Mouse (Mus musculus): ENCODE results near the gene Clgn. TPM values are rescaled to one million over a fixed set of nuclear protein-coding genes. Genes with fewer than 3 reads are reported as not detected.
A peak's percentile ranks its signal among the peaks of the same experiment; 100 is the strongest.

Clgn gene
- 1 to 10 TPM; 7.9 to 9.3 TPM for total RNA-seq (2021)
- long read RNA-seq, experiment 1, partial matches to known transcripts = 2 of 10 reads
- long read RNA-seq, experiment 1, other reads (novel, unspliced or antisense) = 3 of 10 reads
- long read RNA-seq, experiment 2, partial matches to known transcripts = 2 of 11 reads
- long read RNA-seq, experiment 2, other reads (novel, unspliced or antisense) = 6 of 11 reads

- peak; percentile 45 to 74 for DNase-seq (ENCODE audit: low spot score in 2 of 2)
- intact Hi-C loops (cut with DNase I) = no loop called here
These were observed at the start of gene Clgn for GRCm38 (mm10) chr8:83389316-83390005. TSS of gene Clgn (plus strand) at chr8:83389867.

- intact Hi-C loops (cut with DNase I) = loop anchor here (2.0 kb wide), 1 partner anchor 241 kb away; no protein-coding TSS in a partner anchor
- DNase-seq (ENCODE audit: low spot score in 2 of 2) = no peak
These were observed 47.6 kb upstream of the Clgn start for GRCm38 (mm10) chr8:83342076-83342475.

- intact Hi-C loops (cut with DNase I) = loop anchor here (2.0 kb wide), 1 partner anchor 242 kb away; no protein-coding TSS in a partner anchor
- DNase-seq (ENCODE audit: low spot score in 2 of 2) = peak; percentile 30 to 34
These were observed 47.0 kb upstream of the Clgn start for GRCm38 (mm10) chr8:83342693-83343092.

GRCm38 (mm10) chr8:83348263-83348662, 41.4 kb upstream of the Clgn start, which contains the start of gene Mgat4d:
TSS of gene Mgat4d (plus strand) at chr8:83348471.
- intact Hi-C loops (cut with DNase I) = no loop called here
- DNase-seq (ENCODE audit: low spot score in 2 of 2) = no peak

- intact Hi-C loops (cut with DNase I) = no loop called here
- no peak for DNase-seq (ENCODE audit: low spot score in 2 of 2)
These were observed 38.4 kb upstream of the Clgn start for GRCm38 (mm10) chr8:83351315-83351714.

- intact Hi-C loops (cut with DNase I) = no loop called here
- DNase-seq (ENCODE audit: low spot score in 2 of 2) = no peak
These were observed 26.4 kb upstream of the Clgn start for GRCm38 (mm10) chr8:83363156-83363769.

- no peak for DNase-seq (ENCODE audit: low spot score in 2 of 2)
- intact Hi-C loops (cut with DNase I) = no loop called here
These were observed 12.4 kb upstream of the Clgn start for GRCm38 (mm10) chr8:83377231-83377630.

GRCm38 (mm10) chr8:83380141-83380540, 9.5 kb upstream of the Clgn start:
- no peak for DNase-seq (ENCODE audit: low spot score in 2 of 2)
- intact Hi-C loops (cut with DNase I) = no loop called here

- intact Hi-C loops (cut with DNase I) = no loop called here
- no peak for DNase-seq (ENCODE audit: low spot score in 2 of 2)
These were observed 8.7 kb upstream of the Clgn start for GRCm38 (mm10) chr8:83381016-83381415.

GRCm38 (mm10) chr8:83382850-83383249, 6.8 kb upstream of the Clgn start:
- intact Hi-C loops (cut with DNase I) = no loop called here
- DNase-seq (ENCODE audit: low spot score in 2 of 2) = no peak

- intact Hi-C loops (cut with DNase I) = no loop called here
- no peak for DNase-seq (ENCODE audit: low spot score in 2 of 2)
These were observed 487 bp downstream of the Clgn start for GRCm38 (mm10) chr8:83390006-83390701.

- no peak for DNase-seq (ENCODE audit: low spot score in 2 of 2)
- intact Hi-C loops (cut with DNase I) = no loop called here
These were observed 2.9 kb downstream of the Clgn start for GRCm38 (mm10) chr8:83392521-83392920.

- DNase-seq (ENCODE audit: low spot score in 2 of 2) = no peak
- intact Hi-C loops (cut with DNase I) = no loop called here
These were observed 4.7 kb downstream of the Clgn start for GRCm38 (mm10) chr8:83394325-83394724.

GRCm38 (mm10) chr8:83396680-83397079, 7.0 kb downstream of the Clgn start:
- DNase-seq (ENCODE audit: low spot score in 2 of 2) = no peak
- intact Hi-C loops (cut with DNase I) = no loop called here

GRCm38 (mm10) chr8:83397726-83398125, 8.1 kb downstream of the Clgn start:
- intact Hi-C loops (cut with DNase I) = no loop called here

GRCm38 (mm10) chr8:83405548-83405947, 15.9 kb downstream of the Clgn start:
- no peak for DNase-seq (ENCODE audit: low spot score in 2 of 2)
- intact Hi-C loops (cut with DNase I) = no loop called here

More at GRCm38 (mm10) chr8:83397726-83398125, 8.1 kb downstream of the Clgn start:
- no peak for DNase-seq (ENCODE audit: low spot score in 2 of 2)

GRCm38 (mm10) chr8:83406836-83407235, 17.2 kb downstream of the Clgn start:
- no peak for DNase-seq (ENCODE audit: low spot score in 2 of 2)
- intact Hi-C loops (cut with DNase I) = no loop called here

- no peak for DNase-seq (ENCODE audit: low spot score in 2 of 2)
- intact Hi-C loops (cut with DNase I) = no loop called here
These were observed 18.8 kb downstream of the Clgn start for GRCm38 (mm10) chr8:83408496-83408895.

GRCm38 (mm10) chr8:83416878-83417277, 27.2 kb downstream of the Clgn start:
- no peak for DNase-seq (ENCODE audit: low spot score in 2 of 2)
- intact Hi-C loops (cut with DNase I) = no loop called here

- intact Hi-C loops (cut with DNase I) = no loop called here
- no peak for DNase-seq (ENCODE audit: low spot score in 2 of 2)
These were observed 28.3 kb downstream of the Clgn start for GRCm38 (mm10) chr8:83417970-83418369.

Data from left cerebral cortex, postnatal 14 days (tissue).